Mouse (Mus musculus) E14TG2a.4 (cell line): ENCODE results near the gene Acox2.

Source experiments
- H3K27me3 ChIP-seq: 2 replicates; pipeline ENCODE4 v1.6.1; 2014; ENCODE audit warnings: low read length, control low read depth; ENCODE audit not compliant: insufficient read depth
- H3K36me3 ChIP-seq: 2 replicates; pipeline ENCODE4 v1.6.1; 2014; ENCODE audit warnings: low read length, control low read depth; ENCODE audit not compliant: insufficient read depth
- H3K4me1 ChIP-seq: replicated peaks from 2 replicates; pipeline ENCODE4 v1.6.1; 2014; ENCODE audit warnings: low read depth, low read length, control low read depth
- H3K4me3 ChIP-seq: replicated peaks from 2 replicates; pipeline ENCODE4 v1.5.1; 2014; ENCODE audit warnings: mild to moderate bottlenecking, low read length
- H3K9me3 ChIP-seq: 2 replicates; pipeline ENCODE4 v1.6.1; 2014; ENCODE audit warnings: low read length, control low read depth
- CTCF ChIP-seq: conservative IDR thresholded peaks from 2 replicates; pipeline ENCODE4 v1.5.1; 2014; ENCODE audit warnings: low read length
- NANOG ChIP-seq: IDR thresholded peaks from 2 replicates; pipeline ENCODE4 v1.6.1; 2014; ENCODE audit warnings: borderline replicate concordance, low read length, mixed read lengths
- POU5F1 ChIP-seq: IDR thresholded peaks from 2 replicates; pipeline ENCODE4 v1.6.1; 2014; ENCODE audit warnings: low read length, borderline replicate concordance

The Acox2 gene

DNA sequence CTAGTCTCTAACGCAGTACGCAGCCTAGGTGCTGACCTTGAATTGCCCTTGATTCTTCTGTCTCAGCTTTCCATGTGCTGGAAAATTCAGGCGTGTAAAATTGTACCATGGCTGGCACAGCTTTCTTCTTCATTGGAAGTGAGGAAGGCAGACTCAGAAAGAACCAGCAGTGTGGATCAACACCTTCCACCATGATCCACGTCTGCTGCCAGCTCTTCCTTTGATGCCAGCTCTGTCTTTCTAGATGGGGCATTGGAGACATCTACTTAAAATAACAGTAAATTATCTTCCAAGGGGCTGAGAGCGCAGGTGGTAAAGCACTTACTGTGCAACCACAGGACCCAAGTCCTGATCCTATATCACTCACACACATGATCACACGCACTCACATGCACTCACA is 66.4 kb downstream of the Acox2 start:
- H3K4me1 ChIP-seq: no peaks in the 10 kb centered on the region
- no peak overlapping the region for H3K4me3 ChIP-seq
- no peak for TF ChIP-seq CTCF
- TF ChIP-seq POU5F1: no peak
- TF ChIP-seq NANOG: no peak
- H3K27me3 ChIP-seq: no peaks in the 10 kb centered on the region
- H3K36me3 ChIP-seq: peaks cover 4% of the 10 kb centered on the region; the same call in 1 of the 2 replicates
- peaks cover 43% of the 10 kb centered on the region for H3K9me3 ChIP-seq

DNA sequence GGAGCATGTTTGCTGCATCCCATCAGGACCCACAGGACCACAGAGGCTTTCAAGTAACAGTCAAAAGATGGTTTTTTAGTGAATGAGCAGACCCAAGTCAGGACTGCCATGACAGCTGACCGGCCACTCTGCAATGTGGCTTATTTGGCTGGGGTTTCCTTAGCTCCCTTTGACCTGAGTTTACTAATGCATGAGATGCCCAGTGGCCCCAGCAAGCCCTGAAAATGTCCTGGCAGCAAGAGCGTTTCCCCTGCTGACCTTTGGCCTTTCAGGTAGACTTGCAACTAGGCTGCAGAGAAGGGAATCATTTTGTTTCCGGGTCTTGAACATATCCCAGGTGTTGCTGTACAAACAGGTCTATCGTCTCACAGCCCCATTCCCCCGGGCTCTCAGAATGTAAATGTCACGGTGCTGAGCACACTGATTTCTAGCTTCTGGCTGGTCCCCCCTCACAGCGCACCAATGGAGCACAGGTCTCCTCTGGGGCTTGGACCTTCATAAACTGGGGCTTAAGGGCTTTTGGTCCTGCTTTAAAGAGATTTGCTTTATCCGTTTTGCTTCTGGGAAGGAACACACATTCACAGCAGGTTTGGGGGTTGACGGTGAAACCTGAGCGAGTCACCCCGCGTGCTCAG is 67.7 kb downstream of the Acox2 start:
- Histone ChIP-seq H3K27me3 (no peaks in the 10 kb centered on the region), H3K4me3 (no peak overlapping the region), H3K9me3 (peaks cover 56% of the 10 kb centered on the region), H3K4me1 (no peaks in the 10 kb centered on the region), H3K36me3 (peaks cover 4% of the 10 kb centered on the region; the same call in 1 of the 2 replicates)
- TF ChIP-seq POU5F1: no peak
- no peak for TF ChIP-seq CTCF
- no peak for TF ChIP-seq NANOG

DNA sequence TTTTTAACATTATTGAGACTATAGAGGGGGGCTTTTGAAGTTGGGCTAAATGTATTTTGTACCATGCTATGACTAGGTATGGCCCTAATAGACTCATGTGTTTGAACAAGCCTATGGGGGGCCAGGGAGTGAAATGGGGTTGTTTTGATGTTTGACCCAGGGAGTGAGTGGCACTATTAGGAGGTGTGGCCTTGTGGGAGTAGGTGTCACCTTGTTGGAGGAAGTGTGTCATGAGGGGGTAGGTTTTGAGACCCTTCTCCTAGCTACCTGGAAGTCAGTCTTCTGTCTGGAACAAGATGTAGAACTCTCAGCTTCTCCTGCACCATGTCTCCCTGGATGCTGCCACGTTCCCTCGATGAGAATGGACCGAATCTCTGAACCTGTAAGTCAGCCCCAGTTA is 68.6 kb downstream of the Acox2 start:
- Histone ChIP-seq H3K4me1 (no peaks in the 10 kb centered on the region), H3K27me3 (no peaks in the 10 kb centered on the region), H3K4me3 (no peak overlapping the region), H3K9me3 (peaks cover 60% of the 10 kb centered on the region), H3K36me3 (peaks cover 4% of the 10 kb centered on the region; the same call in 1 of the 2 replicates)
- no peak for TF ChIP-seq POU5F1
- no peak for TF ChIP-seq CTCF
- TF ChIP-seq NANOG: no peak

DNA sequence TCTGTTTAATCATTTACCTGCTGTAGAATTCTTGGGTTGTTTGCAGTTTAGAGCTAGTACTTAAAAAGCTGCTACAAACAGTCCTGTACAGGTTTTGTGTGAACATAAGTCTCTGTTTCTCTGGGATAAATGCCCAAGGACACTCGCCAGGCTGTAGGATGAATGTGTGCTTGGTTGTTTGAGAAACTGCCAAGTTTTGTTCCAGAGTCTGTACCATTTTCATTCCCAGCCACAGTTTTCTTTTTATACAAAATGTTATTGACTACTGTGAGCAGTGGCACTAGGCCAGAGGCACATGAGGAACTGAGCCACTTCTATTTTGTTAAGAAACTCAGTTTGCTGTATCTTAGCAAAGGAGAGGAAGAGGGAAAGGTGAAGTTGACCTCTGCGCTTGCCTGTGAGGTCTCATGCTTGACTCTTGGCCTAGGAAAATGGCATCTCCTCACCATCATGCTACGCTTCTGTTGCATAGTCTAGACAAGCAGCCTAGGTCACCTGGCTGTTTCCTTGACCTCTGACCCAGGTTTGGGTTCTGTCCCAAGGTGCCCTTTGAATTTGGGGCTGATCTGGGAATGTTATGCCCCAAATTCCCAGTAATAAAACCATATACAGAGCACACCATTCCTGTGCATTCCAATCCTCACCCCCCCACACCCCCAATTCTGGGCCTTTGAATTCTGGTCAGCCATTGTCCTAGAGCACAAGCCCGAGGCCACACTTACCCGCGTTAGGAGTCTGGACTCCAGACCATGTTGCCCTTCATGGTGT is 72.7 kb downstream of the Acox2 start:
- Histone ChIP-seq H3K36me3 (peaks cover 4% of the 10 kb centered on the region; the same call in 1 of the 2 replicates), H3K9me3 (peaks cover 68% of the 10 kb centered on the region), H3K4me3 (no peak overlapping the region), H3K4me1 (no peaks in the 10 kb centered on the region), H3K27me3 (no peaks in the 10 kb centered on the region)
- TF ChIP-seq NANOG: no peak
- no peak for TF ChIP-seq POU5F1
- TF ChIP-seq CTCF: no peak

DNA sequence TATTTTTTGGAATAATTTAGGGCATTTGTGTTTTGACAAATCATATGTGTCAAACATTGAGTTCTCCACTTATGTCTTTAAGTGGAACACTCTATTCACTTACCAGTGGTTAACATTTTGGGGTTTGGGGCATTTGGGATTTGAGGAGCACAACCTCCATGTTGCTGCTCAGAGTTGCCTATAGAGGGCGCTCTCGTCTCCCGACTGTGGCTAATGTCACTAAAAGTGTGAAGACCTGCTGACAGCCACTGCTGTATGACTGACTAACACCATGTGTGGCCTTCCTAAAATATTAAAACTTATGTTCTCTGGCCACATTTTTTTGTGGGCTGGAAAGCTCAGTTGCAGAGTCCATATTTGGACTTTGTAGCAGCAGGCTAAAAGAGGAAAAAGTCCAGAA is 75.8 kb downstream of the Acox2 start:
- H3K9me3 ChIP-seq: peaks cover 38% of the 10 kb centered on the region
- no peak for TF ChIP-seq NANOG
- TF ChIP-seq CTCF: peak; percentile 55
- TF ChIP-seq POU5F1: no peak

DNA sequence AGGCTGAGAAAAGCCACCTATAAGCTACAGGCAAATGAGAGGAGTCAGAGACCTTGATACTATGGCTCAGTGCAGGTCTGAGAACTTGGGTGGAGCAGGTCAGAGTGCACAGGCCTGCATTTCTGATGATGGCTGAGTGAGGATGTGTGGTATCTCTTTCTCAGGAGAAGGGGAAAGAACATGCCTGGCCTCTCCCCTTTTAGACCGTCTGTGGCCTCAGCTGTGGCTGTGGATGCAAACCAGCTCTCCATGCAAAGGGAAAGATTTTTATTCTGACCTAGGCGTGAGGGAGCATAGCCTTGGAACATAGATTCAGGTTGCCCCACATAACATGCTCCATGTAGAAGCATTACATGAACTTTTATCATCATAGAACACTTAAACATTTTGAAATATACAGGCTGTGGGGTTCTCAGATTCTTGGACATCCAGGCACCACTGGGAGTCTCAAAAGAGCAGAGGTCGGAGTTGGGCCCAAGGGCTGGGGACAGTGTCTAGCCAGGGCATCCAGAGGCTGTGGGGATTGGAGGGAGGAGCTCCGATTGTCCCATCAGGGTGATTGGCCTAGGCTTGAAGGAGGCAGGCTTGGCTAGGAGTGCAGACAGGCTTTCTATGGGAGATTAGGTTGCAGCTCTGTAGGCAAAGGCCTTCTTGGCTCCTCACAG is 78.7 kb downstream of the Acox2 start:
- Histone ChIP-seq H3K4me3 (no peak overlapping the region), H3K36me3 (no peaks in the 10 kb centered on the region), H3K27me3 (no peaks in the 10 kb centered on the region), H3K4me1 (peaks cover 7% of the 10 kb centered on the region), H3K9me3 (peaks cover 14% of the 10 kb centered on the region)
- TF ChIP-seq NANOG: no peak

More for the DNA sequence above, 75.8 kb downstream of the Acox2 start:
- Histone ChIP-seq H3K4me3 (no peak overlapping the region), H3K27me3 (no peaks in the 10 kb centered on the region), H3K4me1 (no peaks in the 10 kb centered on the region), H3K36me3 (peaks cover 3% of the 10 kb centered on the region; the same call in 1 of the 2 replicates)

DNA sequence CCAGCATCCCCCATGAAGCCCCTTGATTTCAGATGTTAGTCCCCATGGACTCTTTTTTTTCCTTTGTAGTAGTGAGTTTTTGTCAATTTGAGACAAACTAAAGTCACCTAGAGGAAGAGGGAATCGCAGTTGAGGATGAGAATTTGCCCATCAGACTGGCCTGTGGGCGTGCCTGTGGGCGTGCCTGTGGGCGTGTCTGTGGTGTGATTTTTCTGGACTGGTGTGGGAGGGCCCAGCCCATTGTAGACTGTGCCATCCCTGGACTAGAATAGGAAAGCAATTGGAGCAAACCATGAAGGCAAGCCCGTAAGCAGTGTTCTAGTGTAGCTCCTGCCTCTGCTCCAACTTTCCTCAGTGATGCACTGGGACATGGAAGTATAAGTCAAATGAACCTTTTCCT is 82.9 kb downstream of the Acox2 start:
- Histone ChIP-seq H3K4me3 (no peak overlapping the region), H3K36me3 (peaks cover 5% of the 10 kb centered on the region), H3K4me1 (peaks cover 34% of the 10 kb centered on the region), H3K9me3 (no peaks in the 10 kb centered on the region), H3K27me3 (no peaks in the 10 kb centered on the region)
- TF ChIP-seq POU5F1 (no peak), NANOG (no peak), CTCF (no peak)
